Comparison of ENCODE assay signal across 21 mouse cellular contexts in the genomic region with DNA sequence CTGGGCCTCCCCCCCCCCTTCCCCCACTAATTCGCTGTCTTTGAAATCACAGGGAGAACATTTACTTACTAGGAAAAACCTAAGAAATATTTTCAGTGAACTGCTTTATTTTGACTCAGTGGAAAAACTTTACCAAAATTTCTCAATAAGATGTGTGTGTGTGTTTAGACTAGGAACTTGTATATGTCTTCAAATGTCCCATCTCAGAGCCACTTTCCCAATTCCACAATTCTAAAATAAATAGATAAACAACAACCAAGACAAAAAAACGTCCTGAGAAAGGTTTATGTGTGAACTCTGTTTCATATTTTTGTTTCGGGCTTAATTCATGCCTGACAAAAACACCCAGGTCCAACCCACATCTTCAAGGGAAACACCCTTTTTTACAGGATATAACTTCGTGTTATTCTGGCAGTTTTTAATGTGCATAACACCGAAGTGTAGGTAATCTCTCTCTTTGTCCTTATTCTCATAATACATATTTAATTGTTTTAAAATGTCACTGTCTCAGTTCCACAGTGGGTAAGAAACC. TPM values are rescaled to one million over a fixed set of nuclear protein-coding genes. Genes with fewer than 3 reads are reported as not detected.
DNase-seq lines count a peak whose midpoint lies in the region; ATAC-seq and TF ChIP-seq lines count a peak whose summit lies in the region.
"Had no signal": no experiment of that assay in that cellular context is flagged by ENCODE, and none has a peak within 500 bp of the region (broad histone marks: within the 10 kb centered on the region; RNA-seq: fewer than 3 reads in every experiment).

No protein-coding gene starts in this region.

- no peak for ATAC-seq in heart, postnatal 0 days (ENCODE audit: insufficient read depth, low read depth)
- ATAC-seq in erythroid progenitor cell, adult 5-6 weeks (replicated peaks; ENCODE audit: low FRiP score, poor library complexity, severe bottlenecking), result peak; percentile 57; the same call in 1 of the 2 replicates
- ATAC-seq in forebrain, embryonic 15.5 days (replicated peaks), result no peak
- ATAC-seq in intestine, embryonic 15.5 days, result no peak
- ATAC-seq: hindbrain, embryonic 16.5 days; intestine, postnatal 0 days; midbrain, embryonic 16.5 days had no signal

- no peaks in the 10 kb centered on the region for H3K4me1 ChIP-seq in heart, postnatal 0 days (ENCODE audit: control insufficient read depth, insufficient read depth)
- H3K4me1 ChIP-seq in thymus, adult 2 months (replicated peaks; ENCODE audit: control insufficient read depth, insufficient read depth, low read length), result peaks cover 4% of the 10 kb centered on the region
- H3K4me1 ChIP-seq in small intestine, adult 2 months (ENCODE audit: control insufficient read depth, insufficient read depth, insufficient read length, low read length), result 0 out of 2 replicates have a peak, but pooled peaks cover 1% of the 10 kb centered on the region
- no peaks in the 10 kb centered on the region for H3K4me1 ChIP-seq in forebrain, embryonic 15.5 days
- H3K4me1 ChIP-seq in intestine, embryonic 15.5 days (replicated peaks), result no peaks in the 10 kb centered on the region
- H3K4me1 ChIP-seq: embryonic facial prominence, embryonic 15.5 days; forebrain, embryonic 10.5 days; heart, embryonic 10.5 days; hindbrain, embryonic 10.5 days; limb, embryonic 13.5 days; midbrain, embryonic 10.5 days had no signal

- no peaks in the 10 kb centered on the region for H3K27me3 ChIP-seq in heart, postnatal 0 days (ENCODE audit: control insufficient read depth, insufficient read depth, low read length)
- H3K27me3 ChIP-seq in thymus, adult 2 months (ENCODE audit: control insufficient read depth, insufficient read depth, low read length), result no peaks in the 10 kb centered on the region
- H3K27me3 ChIP-seq in small intestine, adult 2 months (ENCODE audit: control insufficient read depth, insufficient read depth, low read length), result no peaks in the 10 kb centered on the region
- H3K27me3 ChIP-seq in forebrain, embryonic 15.5 days, result no peaks in the 10 kb centered on the region
- H3K27me3 ChIP-seq in intestine, embryonic 15.5 days (replicated peaks), result no peaks in the 10 kb centered on the region
- H3K27me3 ChIP-seq: embryonic facial prominence, embryonic 15.5 days; limb, embryonic 13.5 days had no signal

- no peak for TF ChIP-seq POLR2A in thymus, adult 2 months (IDR thresholded peaks at IDR 0.05; ENCODE audit: control insufficient read depth, extremely low read depth, insufficient read depth, low read length, poor library complexity)
- TF ChIP-seq POLR2A in small intestine, adult 2 months (IDR thresholded peaks at IDR 0.05; ENCODE audit: low read depth, low read length), result no peak

- H3K9me3 ChIP-seq in heart, postnatal 0 days (replicated peaks; ENCODE audit: control insufficient read depth, low read length), result no peaks in the 10 kb centered on the region
- H3K9me3 ChIP-seq in forebrain, embryonic 15.5 days, result no peaks in the 10 kb centered on the region
- H3K9me3 ChIP-seq in intestine, embryonic 15.5 days, result no peaks in the 10 kb centered on the region
- H3K9me3 ChIP-seq: embryonic facial prominence, embryonic 15.5 days; forebrain, embryonic 10.5 days; heart, embryonic 10.5 days; hindbrain, embryonic 10.5 days; limb, embryonic 13.5 days; midbrain, embryonic 10.5 days had no signal

- H3K4me3 ChIP-seq in heart, postnatal 0 days (ENCODE audit: low read depth, low read length), result no peak overlapping the region
- H3K4me3 ChIP-seq in thymus, adult 2 months (ENCODE audit: control insufficient read depth, insufficient read depth, low read length), result no peak overlapping the region
- H3K4me3 ChIP-seq in small intestine, adult 2 months (ENCODE audit: low read depth, low read length), result no peak overlapping the region
- no peak overlapping the region for H3K4me3 ChIP-seq in forebrain, embryonic 15.5 days
- H3K4me3 ChIP-seq in intestine, embryonic 15.5 days (replicated peaks), result no peak overlapping the region
- H3K4me3 ChIP-seq: embryonic facial prominence, embryonic 15.5 days; forebrain, embryonic 10.5 days; heart, embryonic 10.5 days; hindbrain, embryonic 10.5 days; limb, embryonic 13.5 days; midbrain, embryonic 10.5 days had no signal

- no peak for TF ChIP-seq EP300 in heart, postnatal 0 days (IDR thresholded peaks at IDR 0.05; ENCODE audit: low read depth)

- H3K9ac ChIP-seq in heart, postnatal 0 days (replicated peaks; ENCODE audit: low read depth, low read length), result no peak overlapping the region
- no peak overlapping the region for H3K9ac ChIP-seq in forebrain, embryonic 15.5 days (replicated peaks)
- no peak overlapping the region for H3K9ac ChIP-seq in intestine, embryonic 15.5 days
- H3K9ac ChIP-seq: embryonic facial prominence, embryonic 15.5 days; limb, embryonic 13.5 days had no signal

- no peaks in the 10 kb centered on the region for H3K36me3 ChIP-seq in heart, postnatal 0 days (replicated peaks; ENCODE audit: control insufficient read depth, insufficient read depth, low read length)
- H3K36me3 ChIP-seq in thymus, adult 2 months (ENCODE audit: control insufficient read depth, insufficient read depth, low read length), result no peaks in the 10 kb centered on the region
- H3K36me3 ChIP-seq in small intestine, adult 2 months (ENCODE audit: control insufficient read depth, insufficient read depth, low read length), result no peaks in the 10 kb centered on the region
- H3K36me3 ChIP-seq in forebrain, embryonic 15.5 days, result no peaks in the 10 kb centered on the region
- H3K36me3 ChIP-seq in intestine, embryonic 15.5 days, result no peaks in the 10 kb centered on the region
- H3K36me3 ChIP-seq: embryonic facial prominence, embryonic 15.5 days; forebrain, embryonic 10.5 days; heart, embryonic 10.5 days; hindbrain, embryonic 10.5 days; limb, embryonic 13.5 days; midbrain, embryonic 10.5 days had no signal

- TF ChIP-seq CTCF in heart, postnatal 0 days (IDR thresholded peaks at IDR 0.05; ENCODE audit: low read depth), result no peak
- TF ChIP-seq CTCF in thymus, adult 2 months (IDR thresholded peaks at IDR 0.05; ENCODE audit: borderline replicate concordance, control insufficient read depth, extremely low read depth, insufficient read depth, low read length, poor library complexity), result no peak
- no peak for TF ChIP-seq CTCF in small intestine, adult 2 months (IDR thresholded peaks at IDR 0.05; ENCODE audit: extremely low read depth, insufficient read length, insufficient replicate concordance, low read depth, low read length)

- peak overlapping the region; percentile 1; the same call in 1 of the 2 replicates for H3K27ac ChIP-seq in heart, postnatal 0 days (ENCODE audit: low read depth)
- peak overlapping the region; percentile 97 for H3K27ac ChIP-seq in thymus, adult 2 months (ENCODE audit: control insufficient read depth, insufficient read depth, low read length)
- peak overlapping the region; percentile 60; the same call in 1 of the 2 replicates for H3K27ac ChIP-seq in small intestine, adult 2 months (ENCODE audit: insufficient read depth, low read depth, low read length)
- no peak overlapping the region for H3K27ac ChIP-seq in forebrain, embryonic 15.5 days (replicated peaks)
- H3K27ac ChIP-seq in intestine, embryonic 15.5 days, result no peak overlapping the region
- H3K27ac ChIP-seq: embryonic facial prominence, embryonic 15.5 days; forebrain, embryonic 10.5 days; gastrocnemius, adult 2 months; heart, embryonic 10.5 days; hindbrain, embryonic 10.5 days; limb, embryonic 13.5 days; midbrain, embryonic 10.5 days had no signal

- WGBS in heart, postnatal 0 days, result 68% methylated on average over 5 of the region's 5 CpGs
- 8% methylated on average over 5 of the region's 5 CpGs for WGBS in thymus, adult 2 months
- WGBS in small intestine, adult 2 months, result 65% methylated on average over 5 of the region's 5 CpGs
- 77% methylated on average over 5 of the region's 5 CpGs for WGBS in forebrain, embryonic 15.5 days
- 75% methylated on average over 5 of the region's 5 CpGs for whole genome bisulfite sequencing in intestine, embryonic 15.5 days

- DNase-seq in heart, postnatal 0 days (ENCODE audit: low spot score), result no peak
- DNase-seq in heart, adult 9 months (ENCODE audit: low spot score in 2 of 2), result no peak
- DNase-seq in thymus, adult 2 months, result no peak
- no peak for DNase-seq in thymus, postnatal 36 days
- DNase-seq: adrenal gland, postnatal 14 days; cerebellum, adult 9-10 months; gastrocnemius, adult 2 months; kidney, postnatal 36 days had no signal

- no peak overlapping the region; the same call in 1 of the 2 replicates for H3K4me2 ChIP-seq in heart, postnatal 0 days (ENCODE audit: low read depth, low read length)
- no peak overlapping the region for H3K4me2 ChIP-seq in forebrain, embryonic 15.5 days (replicated peaks)
- H3K4me2 ChIP-seq in intestine, embryonic 15.5 days (replicated peaks), result no peak overlapping the region
- H3K4me2 ChIP-seq: embryonic facial prominence, embryonic 15.5 days; limb, embryonic 13.5 days had no signal

RNA-seq across cellular contexts. Expression of gene Ezh2, which starts 40.9 kb away (rescaled TPM):
- total RNA-seq in heart, postnatal 0 days (2014; rRNA removed; ENCODE audit: low replicate concordance), result 8.6 and 11.9 TPM in 2 replicates
- polyA plus RNA-seq in heart, postnatal 0 days (2015; fragmentation: Nextera tagmentation; extraction: Ambion mirVana), result 25.9 and 26.3 TPM in 2 replicates
- polyA plus RNA-seq in thymus, adult 2 months (2012; rRNA removed), result 56.3 and 70.2 TPM in 2 replicates
- total RNA-seq in erythroid progenitor cell, adult 5-6 weeks (2015; ENCODE audit: low replicate concordance), result 527 and 773 TPM in 2 replicates
- 546 and 659 TPM in 2 replicates for total RNA-seq in erythroid progenitor cell, adult 5-6 weeks (2017; ENCODE audit: low replicate concordance)
- 1.4 and 3.8 TPM in 2 replicates for polyA plus RNA-seq in small intestine, adult 2 months (2012; rRNA removed)
- polyA plus RNA-seq in forebrain, embryonic 15.5 days (2015; fragmentation: Nextera tagmentation; extraction: Ambion mirVana), result 156 and 165 TPM in 2 replicates
- polyA plus RNA-seq in intestine, embryonic 15.5 days (2015; fragmentation: Nextera tagmentation; extraction: Ambion mirVana), result 66.6 and 77.2 TPM in 2 replicates

Comparison
In these comparisons a context has a peak if more than half of its experiments do, and no peak if none do; other contexts are left out.
1. H3K27ac ChIP-seq: peak in heart, postnatal 0 days (single experiment), thymus, adult 2 months (single experiment) and small intestine, adult 2 months (single experiment); none in forebrain, embryonic 15.5 days (single experiment) and intestine, embryonic 15.5 days (single experiment).